Mouse (Mus musculus) kidney, embryonic 15.5 days (tissue): ENCODE measurements at regions not wholly inside any gene's neighbourhood (a gene's known extent, or its start where the extent isn't known, plus 50 kb on each side); places are given as distances from the start of the nearest gene placed in this dataset.
A peak's percentile ranks its signal among the peaks of the same experiment; 100 is the strongest.
"Not testable (repeated sequence)": the region's sequence is repeated elsewhere in the genome, so short reads cannot be mapped to it uniquely, and the experiment has no call there.

ENCODE experiments used
- ATAC-seq: fragments of 200-750 bp; cut with Nextera tagmentation; replicated peaks from 2 replicates; pipeline ENCODE4 v1.8.0; 2017; ENCODE audit warnings: moderate TSS enrichment; ENCODE audit not compliant: low FRiP score
- H3K27ac ChIP-seq: fragments of 300-500 bp; sonication (generic); 2 replicates; pipeline ENCODE4 v1.5.1; 2015; ENCODE audit warnings: mild to moderate bottlenecking, inconsistent platforms
- H3K27me3 ChIP-seq: fragments of 300-500 bp; sonication (generic); 2 replicates; pipeline ENCODE4 v1.6.1; 2015; ENCODE audit warnings: inconsistent platforms
- H3K36me3 ChIP-seq: fragments of 300-500 bp; sonication (generic); 2 replicates; pipeline ENCODE4 v1.6.1; 2015; ENCODE audit warnings: inconsistent platforms
- H3K4me1 ChIP-seq: fragments of 300-500 bp; sonication (generic); 2 replicates; pipeline ENCODE4 v1.6.1; 2015; ENCODE audit warnings: inconsistent platforms
- H3K4me2 ChIP-seq: fragments of 300-500 bp; sonication (generic); 2 replicates; pipeline ENCODE4 v1.6.1; 2015; ENCODE audit warnings: moderate library complexity, mild to moderate bottlenecking, inconsistent platforms
- H3K4me3 ChIP-seq: fragments of 300-500 bp; sonication (generic); replicated peaks from 2 replicates; pipeline ENCODE4 v1.5.1; 2015; ENCODE audit warnings: mild to moderate bottlenecking, inconsistent platforms
- H3K9ac ChIP-seq: fragments of 300-500 bp; sonication (generic); 2 replicates; pipeline ENCODE4 v1.6.1; 2015; ENCODE audit warnings: mild to moderate bottlenecking, inconsistent platforms
- H3K9me3 ChIP-seq: fragments of 300-500 bp; sonication (generic); replicated peaks from 2 replicates; pipeline ENCODE4 v1.6.1; 2016; ENCODE audit warnings: inconsistent platforms
- WGBS: fragments of 180-500 bp; shearing (Covaris S2); methylation state at CpG from one replicate; pipeline ENCODE4 v1.1.7; 2015; ENCODE audit warnings: mixed read lengths; 5-methylcytosine and 5-hydroxymethylcytosine counted together

GRCm38 (mm10) chr10:85731163-85731562, 98.1 kb upstream of the Pwp1 start:
- not testable (repeated sequence) for H3K27ac ChIP-seq, H3K4me2 ChIP-seq, ATAC-seq, H3K9me3 ChIP-seq, H3K9ac ChIP-seq, H3K4me3 ChIP-seq, H3K36me3 ChIP-seq, H3K27me3 ChIP-seq, H3K4me1 ChIP-seq
- WGBS: 91% methylated on average over 3 of the region's 4 CpGs

GRCm38 (mm10) chr10:85731796-85732388, 97.4 kb upstream of the Pwp1 start:
- not testable (repeated sequence) for H3K36me3 ChIP-seq

GRCm38 (mm10) chr10:85737796-85738195, 91.5 kb upstream of the Pwp1 start:
- Histone ChIP-seq H3K4me3 (no peak overlapping the region), H3K9me3 (no peaks in the 10 kb centered on the region), H3K27ac (no peak overlapping the region), H3K4me2 (no peak overlapping the region), H3K27me3 (no peaks in the 10 kb centered on the region), H3K36me3 (no peaks in the 10 kb centered on the region), H3K4me1 (no peaks in the 10 kb centered on the region), H3K9ac (no peak overlapping the region)
- WGBS: 79% methylated on average over 1 of the region's 1 CpGs
- no peak for ATAC-seq

More at GRCm38 (mm10) chr10:85731796-85732388, 97.4 kb upstream of the Pwp1 start:
- WGBS: 43% methylated on average over 13 of the region's 13 CpGs
- not testable (repeated sequence) for H3K4me2 ChIP-seq, H3K4me3 ChIP-seq, H3K4me1 ChIP-seq, H3K9ac ChIP-seq, H3K27ac ChIP-seq, H3K9me3 ChIP-seq, H3K27me3 ChIP-seq
- 0 out of 2 replicates have a peak, but pooled peaks have one; percentile 71 for ATAC-seq

GRCm38 (mm10) chr10:85739008-85739407, 90.3 kb upstream of the Pwp1 start:
- WGBS: 68% methylated on average over 3 of the region's 3 CpGs
- H3K36me3 ChIP-seq: no peaks in the 10 kb centered on the region
- H3K4me2 ChIP-seq: no peak overlapping the region
- no peak overlapping the region for H3K4me3 ChIP-seq
- no peak overlapping the region for H3K27ac ChIP-seq
- H3K4me1 ChIP-seq: no peaks in the 10 kb centered on the region
- no peaks in the 10 kb centered on the region for H3K9me3 ChIP-seq
- H3K9ac ChIP-seq: no peak overlapping the region
- ATAC-seq: no peak
- H3K27me3 ChIP-seq: no peaks in the 10 kb centered on the region

DNA sequence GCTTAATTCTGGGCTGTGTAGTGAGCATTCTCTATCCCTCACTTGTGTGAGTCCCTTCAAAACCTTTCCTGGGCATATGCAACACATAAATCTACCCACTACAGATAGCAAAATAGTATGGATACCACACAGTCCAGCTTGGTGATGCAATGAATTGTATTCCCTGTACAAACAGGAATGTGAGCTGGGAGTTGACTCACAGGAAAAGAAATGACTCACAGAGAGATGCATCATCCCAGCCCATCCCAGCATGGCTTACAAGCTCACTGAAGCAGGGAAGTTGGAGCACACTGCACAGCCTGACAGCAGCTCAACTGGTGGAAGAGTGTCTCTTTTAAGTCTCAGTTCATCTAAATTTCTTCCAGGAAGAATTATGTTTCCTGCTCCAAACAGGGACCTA, 89.7 kb upstream of the Pwp1 start:
- H3K9ac ChIP-seq, H3K27ac ChIP-seq, ATAC-seq, H3K36me3 ChIP-seq, H3K9me3 ChIP-seq, H3K4me2 ChIP-seq, H3K27me3 ChIP-seq, H3K4me3 ChIP-seq, H3K4me1 ChIP-seq: not testable (repeated sequence)

DNA sequence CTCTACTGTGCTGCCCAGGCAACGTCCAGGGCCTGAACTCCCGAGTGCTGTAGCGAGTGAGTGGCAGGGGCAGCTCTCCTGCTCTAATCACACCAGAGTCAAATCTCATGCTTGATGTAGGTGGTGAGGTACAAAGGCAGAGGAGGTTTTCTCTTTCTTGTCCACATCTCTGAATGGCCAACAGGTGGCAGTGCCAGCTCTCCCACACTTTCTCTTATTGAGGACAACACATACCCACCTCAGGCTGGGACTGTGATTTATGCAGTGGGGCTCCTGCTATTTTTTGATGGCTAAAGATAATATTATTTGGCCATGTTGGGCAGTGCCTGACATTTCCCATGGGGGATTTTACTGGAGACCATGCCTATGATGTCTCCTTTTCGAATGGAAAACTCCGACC, 87.3 kb upstream of the Pwp1 start:
- no peaks in the 10 kb centered on the region for H3K36me3 ChIP-seq
- no peaks in the 10 kb centered on the region for H3K9me3 ChIP-seq
- H3K27me3 ChIP-seq: peaks cover 2% of the 10 kb centered on the region; the same call in 1 of the 2 replicates
- ATAC-seq: no peak
- WGBS: 76% methylated on average over 5 of the region's 5 CpGs
- no peak overlapping the region for H3K27ac ChIP-seq
- no peak overlapping the region for H3K4me3 ChIP-seq
- H3K4me2 ChIP-seq: no peak overlapping the region
- H3K9ac ChIP-seq: no peak overlapping the region
- H3K4me1 ChIP-seq: no peaks in the 10 kb centered on the region

GRCm38 (mm10) chr10:85745390-85745789, 83.9 kb upstream of the Pwp1 start:
- WGBS: 64% methylated on average over 7 of the region's 7 CpGs
- not testable (repeated sequence) for H3K27me3 ChIP-seq, ATAC-seq, H3K27ac ChIP-seq, H3K4me2 ChIP-seq, H3K4me1 ChIP-seq, H3K9me3 ChIP-seq, H3K4me3 ChIP-seq, H3K9ac ChIP-seq, H3K36me3 ChIP-seq

DNA sequence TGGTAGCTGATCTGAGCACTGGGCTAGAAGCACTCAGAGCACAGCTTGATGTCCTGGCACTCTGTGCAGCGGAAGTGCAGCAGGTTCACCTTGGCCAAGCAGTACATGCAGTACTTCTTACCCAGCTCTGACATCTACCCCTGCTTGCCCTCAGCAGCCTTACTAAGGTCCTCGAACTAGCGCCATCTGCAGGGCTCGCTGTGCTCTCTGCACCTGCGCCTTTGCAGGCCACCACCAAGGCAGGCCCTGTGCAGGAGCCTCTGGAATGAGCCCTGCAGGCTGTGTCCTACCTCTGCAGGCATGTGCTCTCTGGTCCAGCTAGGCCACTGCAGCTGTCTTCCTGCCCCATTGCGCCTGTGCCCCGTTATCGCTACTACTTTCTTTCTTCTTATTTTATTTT, 83.5 kb upstream of the Pwp1 start:
- not testable (repeated sequence) for H3K36me3 ChIP-seq, H3K27me3 ChIP-seq, H3K9me3 ChIP-seq, H3K27ac ChIP-seq, H3K4me2 ChIP-seq, ATAC-seq, H3K9ac ChIP-seq, H3K4me3 ChIP-seq, H3K4me1 ChIP-seq
- WGBS: 66% methylated on average over 7 of the region's 8 CpGs

DNA sequence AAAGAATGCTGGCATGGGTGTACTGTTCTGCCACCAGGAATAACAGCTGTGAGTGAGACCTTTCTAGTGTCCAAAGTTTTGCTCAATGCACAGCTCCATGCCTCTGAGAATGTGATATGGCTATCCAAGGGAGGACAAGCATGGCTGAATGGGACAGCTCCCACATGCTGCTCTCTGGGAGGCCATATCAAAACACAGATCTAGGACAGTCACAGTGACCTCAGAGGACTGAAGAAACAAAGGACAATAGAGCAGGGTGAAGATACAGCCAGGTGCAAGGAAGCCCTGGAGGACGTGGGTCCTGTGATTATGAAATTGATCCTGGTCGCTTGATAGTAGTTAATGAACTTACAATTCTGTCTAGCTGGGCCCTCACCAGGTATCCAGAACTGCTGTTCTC, 79.7 kb upstream of the Pwp1 start:
- 44% methylated on average over 2 of the region's 2 CpGs for WGBS
- not testable (repeated sequence) for H3K4me1 ChIP-seq, H3K9ac ChIP-seq, H3K27ac ChIP-seq, H3K4me3 ChIP-seq, H3K27me3 ChIP-seq, H3K9me3 ChIP-seq, H3K4me2 ChIP-seq, H3K36me3 ChIP-seq
- ATAC-seq: peak; percentile 66; the same call in 1 of the 2 replicates

DNA sequence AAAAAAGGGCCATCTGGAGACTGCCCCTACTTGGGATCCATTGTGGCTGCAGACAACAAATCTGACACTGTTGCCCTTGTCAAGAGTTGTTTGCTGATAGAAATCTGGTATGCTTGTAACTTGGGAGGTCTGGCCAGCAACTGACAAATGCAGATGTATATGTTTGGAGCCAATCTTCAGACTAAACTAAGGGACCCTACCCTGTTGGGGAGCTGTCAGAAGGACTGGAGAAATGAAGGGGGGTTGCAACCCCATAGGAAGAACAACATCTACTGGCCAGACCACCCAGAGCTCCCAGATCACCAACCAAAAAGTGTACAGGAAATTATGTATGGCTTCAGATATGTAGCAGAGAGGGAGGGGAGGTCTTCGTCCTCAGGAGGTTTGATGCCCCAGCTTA, 54.3 kb upstream of the Pwp1 start:
- Histone ChIP-seq H3K36me3 (no peaks in the 10 kb centered on the region), H3K4me1 (no peaks in the 10 kb centered on the region), H3K4me3 (no peak overlapping the region), H3K27ac (no peak overlapping the region), H3K27me3 (no peaks in the 10 kb centered on the region), H3K4me2 (no peak overlapping the region), H3K9ac (no peak overlapping the region), H3K9me3 (no peaks in the 10 kb centered on the region)
- 79% methylated on average over 1 of the region's 1 CpGs for WGBS
- ATAC-seq: no peak
